Mouse (Mus musculus): ENCODE data around the gene Sirt5. TPM values are rescaled to one million over a fixed set of nuclear protein-coding genes. Genes with fewer than 3 reads are reported as not detected.

The Sirt5 gene
- polyA plus RNA-seq, 1 experiment from 2014 or later = 33.6 TPM

Other genes starting within 250 kb of the Sirt5 start
- gene Tbc1d7, start 194.0 kb upstream of the Sirt5 start, polyA plus RNA-seq (2016; fragmentation: Nextera tagmentation; extraction: Ambion mirVana) = 69.1 and 69.8 TPM in 2 replicates
- 0.18 and 0.22 TPM in 2 replicates for gene Gfod1, start 61.3 kb upstream of the Sirt5 start, polyA plus RNA-seq (2016; fragmentation: Nextera tagmentation; extraction: Ambion mirVana)
- gene Nol7, start 32.9 kb downstream of the Sirt5 start, polyA plus RNA-seq (2016; fragmentation: Nextera tagmentation; extraction: Ambion mirVana) = 177 and 181 TPM in 2 replicates
- gene Ranbp9, start 115.8 kb downstream of the Sirt5 start, polyA plus RNA-seq (2016; fragmentation: Nextera tagmentation; extraction: Ambion mirVana) = 8.2 and 10.6 TPM in 2 replicates
- 10.1 and 10.5 TPM in 2 replicates for gene Mcur1, start 194.7 kb downstream of the Sirt5 start, polyA plus RNA-seq (2016; fragmentation: Nextera tagmentation; extraction: Ambion mirVana)

Measured in forebrain, embryonic 10.5 days (tissue).